Mouse (Mus musculus) gastrocnemius, postnatal 4 days (tissue): ENCODE results near the gene Gm340. TPM values are rescaled to one million over a fixed set of nuclear protein-coding genes. Genes with fewer than 3 reads are reported as not detected.

ENCODE experiments used
- DNase-seq, 2 experiments: peaks; one replicate each; pipeline ENCODE4 v3.0.0; 2021 to 2022; ENCODE audit warnings: low spot score in 2 of 2, mixed read lengths in 2 of 2
- long read RNA-seq, 2 experiments: library from polyadenylated mRNA; stranded (forward); transcript quantifications; one replicate each; pipeline ENCODE4 v2.0.0; 2021
- total RNA-seq, 2 experiments: library from RNA; stranded (reverse); gene quantifications; 2 replicates each; pipeline ENCODE4 v1.2.3; 2021

The Gm340 gene
- total RNA-seq = 10 to 100 TPM; 10.6 to 11.0 TPM
- long read RNA-seq, experiment 1, partial matches to known transcripts = 0 of 2 reads
- long read RNA-seq, experiment 1, other reads (novel, unspliced or antisense) = 2 of 2 reads
- long read RNA-seq, experiment 2 = 0 reads

GRCm38 (mm10) chr19:41581706-41582420, at the start of gene Gm340:
Gene Gm340 (plus strand): TSS chr19:41582370.
- DNase-seq = no peak

GRCm38 (mm10) chr19:41534021-41534420, 48.1 kb upstream of the Gm340 start:
- no peak for DNase-seq

- DNase-seq = no peak
Measured at GRCm38 (mm10) chr19:41556981-41557380, 25.2 kb upstream of the Gm340 start.

- no peak for DNase-seq
Measured at GRCm38 (mm10) chr19:41557491-41557890, 24.7 kb upstream of the Gm340 start.

GRCm38 (mm10) chr19:41558891-41559486, 23.2 kb upstream of the Gm340 start:
- DNase-seq = no peak

GRCm38 (mm10) chr19:41560856-41561255, 21.3 kb upstream of the Gm340 start:
- DNase-seq = no peak

- no peak for DNase-seq
Measured at GRCm38 (mm10) chr19:41568791-41569190, 13.4 kb upstream of the Gm340 start.

- DNase-seq = no peak
Measured at GRCm38 (mm10) chr19:41573700-41574099, 8.5 kb upstream of the Gm340 start.

GRCm38 (mm10) chr19:41577576-41577975, 4.6 kb upstream of the Gm340 start:
- DNase-seq = no peak

- no peak for DNase-seq
Measured at GRCm38 (mm10) chr19:41579311-41579920, 2.8 kb upstream of the Gm340 start.

- no peak for DNase-seq
Measured at GRCm38 (mm10) chr19:41582918-41583514, 846 bp downstream of the Gm340 start.

- DNase-seq = no peak
Measured at GRCm38 (mm10) chr19:41586752-41587151, 4.6 kb downstream of the Gm340 start.

GRCm38 (mm10) chr19:41587431-41588222, 5.5 kb downstream of the Gm340 start:
- DNase-seq = no peak

- no peak for DNase-seq
Measured at GRCm38 (mm10) chr19:41589026-41589425, 6.9 kb downstream of the Gm340 start.

- DNase-seq = no peak
Measured at GRCm38 (mm10) chr19:41589681-41590080, 7.5 kb downstream of the Gm340 start.

- no peak for DNase-seq
Measured at GRCm38 (mm10) chr19:41591808-41592207, 9.6 kb downstream of the Gm340 start.

- no peak for DNase-seq
Measured at GRCm38 (mm10) chr19:41597170-41597894, 15.2 kb downstream of the Gm340 start.

- DNase-seq = no peak
Measured at GRCm38 (mm10) chr19:41600647-41601046, 18.5 kb downstream of the Gm340 start.

GRCm38 (mm10) chr19:41606208-41606987, 24.2 kb downstream of the Gm340 start:
- no peak for DNase-seq

- no peak for DNase-seq
Measured at GRCm38 (mm10) chr19:41611683-41612082, 29.5 kb downstream of the Gm340 start.
